Mouse (Mus musculus) ES-Bruce4 (cell line): ENCODE data around the gene Plod3. TPM values are rescaled to one million over a fixed set of nuclear protein-coding genes. Genes with fewer than 3 reads are reported as not detected.

Source experiments
- H3K27ac ChIP-seq: 2 replicates; pipeline ENCODE4 v1.5.1; 2012; ENCODE audit warnings: low read length, inconsistent platforms; ENCODE audit not compliant: insufficient read depth
- H3K27me3 ChIP-seq: 2 replicates; pipeline ENCODE4 v1.6.1; 2012; ENCODE audit warnings: mild to moderate bottlenecking, low read length, inconsistent platforms; ENCODE audit not compliant: control insufficient read depth, poor library complexity, insufficient read depth, severe bottlenecking
- H3K36me3 ChIP-seq: 2 replicates; pipeline ENCODE4 v1.6.1; 2012; ENCODE audit warnings: inconsistent platforms, mild to moderate bottlenecking, low read length, moderate library complexity; ENCODE audit not compliant: control insufficient read depth, poor library complexity, insufficient read depth, severe bottlenecking
- H3K4me1 ChIP-seq: one replicate; pipeline ENCODE4 v1.8.1; 2011; ENCODE audit warnings: low read length; ENCODE audit not compliant: control insufficient read depth, insufficient read depth
- H3K4me3 ChIP-seq: 2 replicates; pipeline ENCODE4 v1.5.1; 2011; ENCODE audit warnings: low read depth, mild to moderate bottlenecking, low read length
- H3K9ac ChIP-seq: 2 replicates; pipeline ENCODE4 v1.6.1; 2012; ENCODE audit warnings: low read depth, mild to moderate bottlenecking, inconsistent platforms; ENCODE audit not compliant: poor library complexity, severe bottlenecking
- H3K9me3 ChIP-seq: replicated peaks from 2 replicates; pipeline ENCODE4 v1.6.1; 2012; ENCODE audit warnings: mild to moderate bottlenecking, low read length, inconsistent platforms; ENCODE audit not compliant: control insufficient read depth, poor library complexity, insufficient read depth, severe bottlenecking
- CTCF ChIP-seq: IDR thresholded peaks from one replicate; pipeline ENCODE4 v1.8.1; 2011; ENCODE audit warnings: low read depth, low read length
- EP300 ChIP-seq: IDR thresholded peaks from 2 replicates; pipeline ENCODE4 v1.6.1; 2011; ENCODE audit warnings: low read depth, low read length; ENCODE audit not compliant: insufficient read depth
- POLR2A ChIP-seq: IDR thresholded peaks from one replicate; pipeline ENCODE4 v1.8.1; 2011; ENCODE audit warnings: low read length; ENCODE audit not compliant: insufficient read depth
- polyA plus RNA-seq: library from polyadenylated mRNA; stranded (reverse); fragments of >200 nt; gene quantifications from 2 replicates; pipeline ENCODE4 v1.2.4, GENCODE M21; 2011; ENCODE audit warnings: low read depth; ENCODE audit not compliant: missing spikeins, insufficient read depth, insufficient read length

The Plod3 gene
- polyA plus RNA-seq, 1 experiment: 29.3 TPM

- Histone ChIP-seq H3K36me3 (peaks cover 6% of the 10 kb centered on the region; the same call in 1 of the 2 replicates), H3K9ac (peak overlapping the region; percentile 93), H3K27ac (no peak overlapping the region), H3K9me3 (no peaks in the 10 kb centered on the region), H3K4me3 (no peak overlapping the region), H3K27me3 (no peaks in the 10 kb centered on the region), H3K4me1 (peaks cover 3% of the 10 kb centered on the region)
- TF ChIP-seq EP300 (no peak), POLR2A (no peak), CTCF (no peak)
These were observed 1.6 kb downstream of the Plod3 start for GRCm38 (mm10) chr5:136988420-136988819.

DNA sequence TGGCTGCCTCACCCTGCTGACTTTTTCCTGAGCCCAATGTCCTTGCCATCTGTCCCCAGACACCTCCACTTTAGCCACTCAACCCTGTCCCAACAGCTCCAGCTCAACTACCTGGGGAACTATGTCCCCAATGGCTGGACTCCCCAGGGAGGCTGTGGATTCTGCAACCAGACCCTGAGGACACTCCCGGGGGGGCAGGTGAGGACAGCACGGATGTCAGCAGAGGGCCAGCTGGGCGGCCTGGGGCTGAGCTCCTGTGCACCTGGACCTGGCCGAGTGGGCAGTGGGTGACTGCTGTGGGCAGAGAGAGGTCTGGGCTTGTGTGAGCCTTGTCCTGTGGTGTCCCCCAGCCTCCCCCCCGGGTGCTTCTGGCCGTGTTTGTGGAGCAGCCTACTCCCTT, 3.0 kb downstream of the Plod3 start:
- H3K36me3 ChIP-seq: peaks cover 6% of the 10 kb centered on the region; the same call in 1 of the 2 replicates

DNA sequence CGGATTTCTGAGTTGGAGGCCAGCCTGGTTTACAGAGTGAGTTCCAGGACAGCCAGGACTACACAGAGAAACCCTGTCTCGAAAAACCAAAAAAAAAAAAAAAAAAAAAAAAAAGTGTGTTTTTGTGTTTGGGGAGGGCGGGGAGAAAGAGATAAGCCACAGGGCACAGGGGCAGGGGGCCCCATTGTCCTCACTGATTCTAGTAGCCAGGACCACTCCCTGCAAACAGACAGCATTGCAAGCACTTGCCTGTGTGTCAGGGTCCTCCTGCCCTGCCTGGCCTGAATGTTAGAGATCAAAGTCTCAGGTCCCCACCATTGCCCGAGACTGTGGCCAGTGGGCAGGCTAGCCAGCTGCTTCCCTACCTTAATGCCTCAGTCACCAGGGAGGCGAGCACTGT, 12.6 kb downstream of the Plod3 start:
- TF ChIP-seq EP300: no peak
- no peak for TF ChIP-seq CTCF
- TF ChIP-seq POLR2A: no peak
- Histone ChIP-seq H3K4me1 (peaks cover 3% of the 10 kb centered on the region), H3K27me3 (no peaks in the 10 kb centered on the region), H3K27ac (no peak overlapping the region), H3K36me3 (no peaks in the 10 kb centered on the region), H3K9me3 (no peaks in the 10 kb centered on the region), H3K9ac (peak overlapping the region; percentile 38), H3K4me3 (peak overlapping the region; percentile 1; the same call in 1 of the 2 replicates)

More for the DNA sequence above, 3.0 kb downstream of the Plod3 start:
- no peak for TF ChIP-seq EP300
- TF ChIP-seq CTCF: no peak
- TF ChIP-seq POLR2A: no peak
- Histone ChIP-seq H3K9me3 (no peaks in the 10 kb centered on the region), H3K9ac (no peak overlapping the region), H3K4me3 (no peak overlapping the region), H3K27me3 (no peaks in the 10 kb centered on the region), H3K4me1 (peaks cover 3% of the 10 kb centered on the region), H3K27ac (no peak overlapping the region)

DNA sequence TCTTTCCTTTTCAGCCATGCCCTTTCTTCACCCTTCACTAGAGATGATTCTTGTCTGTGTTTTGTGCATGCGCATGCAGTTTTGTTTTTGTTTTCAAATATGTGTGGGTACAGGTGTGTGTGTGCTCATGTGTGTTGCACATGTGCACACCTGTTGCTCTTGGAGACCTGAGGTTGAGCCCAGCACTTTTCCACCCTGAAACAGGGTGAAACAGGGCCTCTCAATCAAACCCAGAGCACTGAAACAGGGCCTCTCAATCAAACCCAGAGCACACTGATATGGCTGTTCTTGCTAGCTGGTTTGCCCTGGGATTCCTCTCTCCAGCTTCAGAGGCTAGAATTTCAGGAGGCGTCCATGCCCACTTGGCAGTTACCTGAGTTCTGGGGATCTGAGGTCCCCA, 13.8 kb downstream of the Plod3 start:
- peaks cover 3% of the 10 kb centered on the region for H3K4me1 ChIP-seq
- H3K27ac ChIP-seq: peak overlapping the region; percentile 27
- TF ChIP-seq EP300 (no peak), POLR2A (peak; percentile 52)
- no peaks in the 10 kb centered on the region for H3K36me3 ChIP-seq
- peak overlapping the region; percentile 38 for H3K9ac ChIP-seq
- H3K27me3 ChIP-seq: no peaks in the 10 kb centered on the region
- H3K9me3 ChIP-seq: no peaks in the 10 kb centered on the region
- H3K4me3 ChIP-seq: peak overlapping the region; percentile 63

GRCm38 (mm10) chr5:137007276-137007675, 20.5 kb downstream of the Plod3 start:
- no peak overlapping the region for H3K27ac ChIP-seq
- H3K4me3 ChIP-seq: no peak overlapping the region
- TF ChIP-seq POLR2A (no peak), CTCF (no peak), EP300 (no peak)
- no peaks in the 10 kb centered on the region for H3K36me3 ChIP-seq
- H3K27me3 ChIP-seq: no peaks in the 10 kb centered on the region
- no peak overlapping the region for H3K9ac ChIP-seq
- no peaks in the 10 kb centered on the region for H3K4me1 ChIP-seq
- no peaks in the 10 kb centered on the region for H3K9me3 ChIP-seq

DNA sequence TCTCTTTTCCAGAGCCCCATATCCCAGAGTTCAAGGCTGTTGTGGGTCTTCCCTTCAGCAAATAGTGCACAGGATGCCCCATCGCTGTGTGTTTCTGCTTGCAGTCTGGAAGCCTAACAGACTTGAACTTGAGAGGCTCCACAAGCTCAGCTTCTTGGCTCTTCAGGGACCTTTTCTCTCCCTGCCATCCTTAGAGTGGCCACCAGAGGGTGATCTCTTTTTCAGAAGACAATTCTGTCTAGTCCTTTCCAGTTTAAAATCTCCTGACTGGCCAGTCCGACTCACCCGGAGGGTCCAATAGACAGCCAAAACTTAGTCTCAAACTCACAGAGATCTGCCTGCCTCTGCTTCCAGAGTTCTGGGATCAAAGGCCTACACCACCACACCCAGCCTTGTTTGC, 23.2 kb downstream of the Plod3 start:
- H3K36me3 ChIP-seq: no peaks in the 10 kb centered on the region
- H3K4me3 ChIP-seq: no peak overlapping the region
- TF ChIP-seq POLR2A (no peak), CTCF (no peak), EP300 (no peak)
- H3K9ac ChIP-seq: no peak overlapping the region
- no peaks in the 10 kb centered on the region for H3K4me1 ChIP-seq
- H3K27me3 ChIP-seq: no peaks in the 10 kb centered on the region
- no peak overlapping the region for H3K27ac ChIP-seq
- no peaks in the 10 kb centered on the region for H3K9me3 ChIP-seq

- Histone ChIP-seq H3K36me3 (no peaks in the 10 kb centered on the region), H3K4me3 (no peak overlapping the region), H3K27me3 (no peaks in the 10 kb centered on the region), H3K27ac (no peak overlapping the region), H3K4me1 (no peaks in the 10 kb centered on the region), H3K9ac (no peak overlapping the region), H3K9me3 (no peaks in the 10 kb centered on the region)
- TF ChIP-seq CTCF (no peak), EP300 (no peak), POLR2A (no peak)
These were observed 25.7 kb downstream of the Plod3 start for GRCm38 (mm10) chr5:137012401-137012950.
